Mouse (Mus musculus): ENCODE results near the gene Tnpo1. TPM values are rescaled to one million over a fixed set of nuclear protein-coding genes. Genes with fewer than 3 reads are reported as not detected.
A peak's percentile ranks its signal among the peaks of the same experiment; 100 is the strongest.

Gene Tnpo1
- 41.1 and 46.6 TPM in 2 replicates for polyA plus RNA-seq (2015; fragmentation: Nextera tagmentation; extraction: Ambion mirVana)

GRCm38 (mm10) chr13:98926213-98926957 is at the start of gene Tnpo1:
Gene Tnpo1, minus strand, starts transcription at chr13:98926384.
- peaks cover 32% of the 10 kb centered on the region for H3K4me1 ChIP-seq
- H3K4me3 ChIP-seq (replicated peaks): peak within 1 kb of the TSS; percentile 96
- ATAC-seq (ENCODE audit: low FRiP score): peak; percentile 96
- H3K27ac ChIP-seq (replicated peaks): peak within 1 kb of the TSS; percentile 99
- H3K36me3 ChIP-seq: no peaks in the 10 kb centered on the region
- no peaks in the 10 kb centered on the region for H3K9me3 ChIP-seq (replicated peaks)
- peak within 1 kb of the TSS; percentile 100 for H3K9ac ChIP-seq (replicated peaks)
- no peaks in the 10 kb centered on the region for H3K27me3 ChIP-seq (replicated peaks)
- peak within 1 kb of the TSS; percentile 75 for H3K4me2 ChIP-seq
- WGBS: under 1% methylated on average over 55 of the region's 75 CpGs

GRCm38 (mm10) chr13:98972090-98972489 is 45.9 kb upstream of the Tnpo1 start:
- H3K36me3 ChIP-seq: no peaks in the 10 kb centered on the region
- H3K27me3 ChIP-seq (replicated peaks): no peaks in the 10 kb centered on the region
- ATAC-seq (ENCODE audit: low FRiP score): no peak
- H3K9me3 ChIP-seq (replicated peaks): no peaks in the 10 kb centered on the region
- peaks cover 3% of the 10 kb centered on the region; the same call in 1 of the 2 replicates for H3K4me1 ChIP-seq
- H3K9ac ChIP-seq (replicated peaks): no peak overlapping the region
- no peak overlapping the region for H3K4me2 ChIP-seq
- WGBS: 78% methylated on average over 3 of the region's 3 CpGs
- no peak overlapping the region for H3K4me3 ChIP-seq (replicated peaks)
- H3K27ac ChIP-seq (replicated peaks): no peak overlapping the region

GRCm38 (mm10) chr13:98971641-98972040 is 45.5 kb upstream of the Tnpo1 start:
- Histone ChIP-seq H3K9ac (replicated peaks) (no peak overlapping the region), H3K36me3 (no peaks in the 10 kb centered on the region), H3K4me3 (replicated peaks) (no peak overlapping the region), H3K27ac (replicated peaks) (no peak overlapping the region), H3K27me3 (replicated peaks) (no peaks in the 10 kb centered on the region), H3K9me3 (replicated peaks) (no peaks in the 10 kb centered on the region), H3K4me1 (peaks cover 3% of the 10 kb centered on the region; the same call in 1 of the 2 replicates), H3K4me2 (no peak overlapping the region)
- ATAC-seq (ENCODE audit: low FRiP score): no peak
- WGBS: 79% methylated on average over 5 of the region's 5 CpGs

- Histone ChIP-seq H3K27ac (replicated peaks) (no peak overlapping the region), H3K27me3 (replicated peaks) (no peaks in the 10 kb centered on the region), H3K9ac (replicated peaks) (no peak overlapping the region), H3K4me1 (peaks cover 3% of the 10 kb centered on the region; the same call in 1 of the 2 replicates), H3K36me3 (no peaks in the 10 kb centered on the region), H3K9me3 (replicated peaks) (no peaks in the 10 kb centered on the region), H3K4me3 (replicated peaks) (no peak overlapping the region), H3K4me2 (no peak overlapping the region)
- ATAC-seq (ENCODE audit: low FRiP score): no peak
- WGBS: 83% methylated on average over 4 of the region's 4 CpGs
Observed at GRCm38 (mm10) chr13:98968517-98968916, 42.3 kb upstream of the Tnpo1 start.

- Histone ChIP-seq H3K9me3 (replicated peaks) (no peaks in the 10 kb centered on the region), H3K36me3 (no peaks in the 10 kb centered on the region), H3K27me3 (replicated peaks) (no peaks in the 10 kb centered on the region), H3K4me2 (no peak overlapping the region), H3K9ac (replicated peaks) (no peak overlapping the region), H3K27ac (replicated peaks) (no peak overlapping the region), H3K4me1 (peaks cover 3% of the 10 kb centered on the region; the same call in 1 of the 2 replicates), H3K4me3 (replicated peaks) (no peak overlapping the region)
- no peak for ATAC-seq (ENCODE audit: low FRiP score)
- WGBS: 80% methylated on average over 6 of the region's 6 CpGs
Observed at GRCm38 (mm10) chr13:98967942-98968341, 41.8 kb upstream of the Tnpo1 start.

GRCm38 (mm10) chr13:98966583-98966982 is 40.4 kb upstream of the Tnpo1 start:
- Histone ChIP-seq H3K27me3 (replicated peaks) (no peaks in the 10 kb centered on the region), H3K4me1 (peaks cover 3% of the 10 kb centered on the region; the same call in 1 of the 2 replicates), H3K9ac (replicated peaks) (no peak overlapping the region), H3K9me3 (replicated peaks) (no peaks in the 10 kb centered on the region), H3K27ac (replicated peaks) (no peak overlapping the region), H3K36me3 (no peaks in the 10 kb centered on the region), H3K4me3 (replicated peaks) (no peak overlapping the region), H3K4me2 (no peak overlapping the region)
- ATAC-seq (ENCODE audit: low FRiP score): no peak
- 83% methylated on average over 5 of the region's 5 CpGs for WGBS

- Histone ChIP-seq H3K4me3 (replicated peaks) (no peak overlapping the region), H3K9ac (replicated peaks) (no peak overlapping the region), H3K9me3 (replicated peaks) (no peaks in the 10 kb centered on the region), H3K4me2 (no peak overlapping the region), H3K27ac (replicated peaks) (no peak overlapping the region), H3K36me3 (no peaks in the 10 kb centered on the region), H3K27me3 (replicated peaks) (no peaks in the 10 kb centered on the region), H3K4me1 (no peaks in the 10 kb centered on the region)
- 86% methylated on average over 1 of the region's 1 CpGs for WGBS
- ATAC-seq (ENCODE audit: low FRiP score): no peak
Observed at GRCm38 (mm10) chr13:98963612-98964011, 37.4 kb upstream of the Tnpo1 start.

- H3K27ac ChIP-seq (replicated peaks): no peak overlapping the region
- WGBS: 20% methylated on average over 2 of the region's 2 CpGs
- H3K9me3 ChIP-seq (replicated peaks): no peaks in the 10 kb centered on the region
- no peaks in the 10 kb centered on the region for H3K36me3 ChIP-seq
- H3K9ac ChIP-seq (replicated peaks): no peak overlapping the region
- ATAC-seq (ENCODE audit: low FRiP score): no peak
- no peak overlapping the region for H3K4me3 ChIP-seq (replicated peaks)
- H3K4me1 ChIP-seq: no peaks in the 10 kb centered on the region
- H3K4me2 ChIP-seq: no peak overlapping the region
- H3K27me3 ChIP-seq (replicated peaks): no peaks in the 10 kb centered on the region
Observed at GRCm38 (mm10) chr13:98958177-98958576, 32.0 kb upstream of the Tnpo1 start.

GRCm38 (mm10) chr13:98956209-98956608 is 30.0 kb upstream of the Tnpo1 start:
- WGBS: 82% methylated on average over 2 of the region's 2 CpGs
- H3K27ac ChIP-seq (replicated peaks): no peak overlapping the region
- H3K4me3 ChIP-seq (replicated peaks): no peak overlapping the region
- ATAC-seq (ENCODE audit: low FRiP score): no peak
- H3K4me2 ChIP-seq: no peak overlapping the region
- H3K4me1 ChIP-seq: no peaks in the 10 kb centered on the region
- H3K9ac ChIP-seq (replicated peaks): no peak overlapping the region
- H3K36me3 ChIP-seq: no peaks in the 10 kb centered on the region
- H3K27me3 ChIP-seq (replicated peaks): no peaks in the 10 kb centered on the region
- no peaks in the 10 kb centered on the region for H3K9me3 ChIP-seq (replicated peaks)

GRCm38 (mm10) chr13:98955676-98956075 is 29.5 kb upstream of the Tnpo1 start:
- WGBS: 67% methylated on average over 6 of the region's 6 CpGs
- no peaks in the 10 kb centered on the region for H3K36me3 ChIP-seq

GRCm38 (mm10) chr13:98955226-98955625 is 29.0 kb upstream of the Tnpo1 start:
- no peaks in the 10 kb centered on the region for H3K9me3 ChIP-seq (replicated peaks)
- no peak for ATAC-seq (ENCODE audit: low FRiP score)
- H3K4me2 ChIP-seq: no peak overlapping the region
- no peaks in the 10 kb centered on the region for H3K27me3 ChIP-seq (replicated peaks)
- H3K27ac ChIP-seq (replicated peaks): no peak overlapping the region
- H3K4me3 ChIP-seq (replicated peaks): no peak overlapping the region
- no peaks in the 10 kb centered on the region for H3K4me1 ChIP-seq
- 65% methylated on average over 5 of the region's 5 CpGs for WGBS
- no peak overlapping the region for H3K9ac ChIP-seq (replicated peaks)
- no peaks in the 10 kb centered on the region for H3K36me3 ChIP-seq

More at GRCm38 (mm10) chr13:98955676-98956075, 29.5 kb upstream of the Tnpo1 start:
- ATAC-seq (ENCODE audit: low FRiP score): no peak
- no peak overlapping the region for H3K9ac ChIP-seq (replicated peaks)
- no peaks in the 10 kb centered on the region for H3K27me3 ChIP-seq (replicated peaks)
- H3K4me3 ChIP-seq (replicated peaks): no peak overlapping the region
- H3K9me3 ChIP-seq (replicated peaks): no peaks in the 10 kb centered on the region
- no peak overlapping the region for H3K27ac ChIP-seq (replicated peaks)
- H3K4me1 ChIP-seq: no peaks in the 10 kb centered on the region
- H3K4me2 ChIP-seq: no peak overlapping the region

- H3K9ac ChIP-seq (replicated peaks): no peak overlapping the region
- no peaks in the 10 kb centered on the region for H3K36me3 ChIP-seq
- no peaks in the 10 kb centered on the region for H3K27me3 ChIP-seq (replicated peaks)
- 67% methylated on average over 5 of the region's 5 CpGs for WGBS
- no peak overlapping the region for H3K4me2 ChIP-seq
- H3K4me1 ChIP-seq: no peaks in the 10 kb centered on the region
- no peak overlapping the region for H3K4me3 ChIP-seq (replicated peaks)
- no peak overlapping the region for H3K27ac ChIP-seq (replicated peaks)
- no peak for ATAC-seq (ENCODE audit: low FRiP score)
- no peaks in the 10 kb centered on the region for H3K9me3 ChIP-seq (replicated peaks)
Observed at GRCm38 (mm10) chr13:98953830-98954229, 27.6 kb upstream of the Tnpo1 start.

All from neural tube, embryonic 15.5 days (tissue).